Mouse (Mus musculus): Measurements from ENCODE around the gene Aldh4a1.

DNA sequence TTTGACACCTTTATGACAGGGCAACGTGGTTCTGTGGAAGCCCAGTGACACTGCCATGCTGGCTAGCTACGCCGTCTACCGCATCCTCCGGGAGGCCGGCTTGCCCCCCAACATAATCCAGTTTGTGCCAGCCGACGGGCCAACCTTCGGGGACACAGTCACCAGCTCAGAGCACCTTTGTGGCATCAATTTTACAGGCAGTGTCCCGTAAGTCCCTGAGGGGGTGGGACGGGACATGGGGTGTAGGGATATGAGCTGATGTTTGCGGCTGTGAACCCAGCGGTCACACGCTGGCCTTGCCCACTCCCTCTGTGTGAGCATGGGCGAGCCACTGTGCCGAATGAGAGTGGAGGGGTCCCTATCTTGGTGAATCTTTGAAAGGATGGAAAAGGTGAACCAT is 15.7 kb downstream of the Aldh4a1 start:
- TF ChIP-seq CTCF (IDR thresholded peaks at IDR 0.05; ENCODE audit: low read depth, low read length) (no peak), POLR2A (IDR thresholded peaks at IDR 0.05; ENCODE audit: extremely low read depth, insufficient read depth, low read length) (no peak)
